Mouse (Mus musculus) frontal cortex, adult 2 months (tissue): ENCODE data around the gene Trim27. TPM values are rescaled to one million over a fixed set of nuclear protein-coding genes. Genes with fewer than 3 reads are reported as not detected.
A peak's percentile ranks its signal among the peaks of the same experiment; 100 is the strongest.

Experiments
- DNase-seq, 2 experiments: peaks; one replicate each; pipeline ENCODE4 v3.0.0; 2022; ENCODE audit warnings: low spot score in 1 of 2; ENCODE audit errors: extremely low spot score in 1 of 2
- polyA plus RNA-seq: library from polyadenylated mRNA; depleted of rRNA; stranded (reverse); fragments of >200 nt; gene quantifications from 2 replicates; pipeline ENCODE4 v1.2.3, GENCODE M21; 2012; rRNA removed

Gene Trim27
- polyA plus RNA-seq, result 31.5 and 32.7 TPM in 2 replicates

DNA sequence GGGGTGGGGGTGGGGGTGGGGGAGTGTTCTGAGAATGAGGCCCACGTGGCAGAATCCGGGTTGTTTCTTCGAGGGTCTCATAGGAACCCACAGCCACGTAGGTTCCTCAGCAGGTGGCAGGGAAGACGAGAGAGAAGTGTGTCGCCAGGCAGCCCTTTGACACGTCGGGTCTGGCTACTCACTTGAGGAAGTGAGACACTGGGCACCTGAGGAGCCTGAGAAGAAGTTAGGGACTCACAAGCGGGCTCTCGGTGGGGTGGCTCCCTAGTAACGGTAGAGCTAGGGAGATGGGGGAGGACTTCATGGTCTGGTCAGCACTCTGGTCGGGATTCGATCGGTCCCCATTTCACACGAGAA, at the start of gene Trim27:
Trim27 (plus strand) TSS at position 79 of the 357 bp plus-strand sequence.
- no peak for DNase-seq

DNA sequence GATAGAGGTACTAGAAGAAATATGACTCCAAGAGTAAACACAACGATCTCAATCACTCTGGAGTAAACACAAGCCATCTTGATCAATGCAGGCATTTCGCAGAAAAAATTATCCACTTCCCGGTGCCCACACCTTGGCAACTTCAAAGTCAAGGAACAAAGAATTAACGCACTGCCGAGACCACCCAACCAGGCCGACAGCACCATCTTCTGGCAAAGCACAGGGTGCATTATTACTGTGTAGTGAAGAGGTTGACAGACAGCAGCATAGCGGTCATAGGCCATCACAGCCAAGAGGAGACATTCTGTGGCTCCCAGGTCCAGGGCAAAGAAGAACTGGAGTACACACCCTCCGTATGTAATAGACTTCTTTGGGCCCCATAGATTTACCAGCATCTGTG, 36.8 kb upstream of the Trim27 start:
- no peak for DNase-seq

- no peak for DNase-seq
Observed at GRCm38 (mm10) chr13:21145767-21146166, 33.5 kb upstream of the Trim27 start, which contains the start of gene Olfr1368. Olfr1368 (minus strand) TSS chr13:21145867.

DNA sequence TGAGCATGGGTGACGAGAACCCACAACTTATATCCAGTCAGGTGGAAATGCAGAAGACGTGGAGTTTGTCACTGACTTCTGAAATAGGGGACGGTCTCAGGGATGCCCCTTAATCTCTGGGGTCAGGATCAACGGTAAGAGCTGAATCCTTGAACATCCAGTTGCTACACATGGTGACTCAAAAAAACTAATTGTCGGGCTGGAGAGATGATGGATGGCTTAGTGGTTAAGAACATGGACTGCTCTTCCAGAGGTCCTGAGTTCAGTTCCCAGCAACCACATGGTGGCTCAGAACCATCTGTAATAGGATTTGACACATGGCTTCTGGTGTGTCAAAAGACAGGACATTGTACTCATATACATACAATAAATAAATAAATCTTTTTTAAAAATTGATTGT, 23.4 kb upstream of the Trim27 start:
- DNase-seq, result no peak

DNA sequence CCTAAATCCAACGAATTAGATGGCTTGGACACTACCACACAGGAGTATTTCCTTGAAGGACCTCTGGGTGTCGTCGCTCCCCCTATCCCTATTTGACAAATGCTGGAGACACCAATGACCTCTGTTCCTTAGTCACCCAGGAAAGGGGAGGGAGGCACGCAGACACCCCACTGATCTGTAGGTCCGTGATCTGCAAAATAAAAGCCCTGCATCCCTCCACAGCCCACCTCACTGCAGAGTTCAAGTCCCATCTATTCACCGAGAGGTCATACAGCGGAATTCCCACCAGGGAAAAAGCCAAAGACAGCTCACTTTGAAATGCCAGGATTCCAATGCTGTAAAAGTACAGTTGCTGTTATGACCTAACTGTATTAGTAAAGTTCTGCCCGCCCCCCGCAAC, 21.2 kb upstream of the Trim27 start:
- no peak for DNase-seq

DNA sequence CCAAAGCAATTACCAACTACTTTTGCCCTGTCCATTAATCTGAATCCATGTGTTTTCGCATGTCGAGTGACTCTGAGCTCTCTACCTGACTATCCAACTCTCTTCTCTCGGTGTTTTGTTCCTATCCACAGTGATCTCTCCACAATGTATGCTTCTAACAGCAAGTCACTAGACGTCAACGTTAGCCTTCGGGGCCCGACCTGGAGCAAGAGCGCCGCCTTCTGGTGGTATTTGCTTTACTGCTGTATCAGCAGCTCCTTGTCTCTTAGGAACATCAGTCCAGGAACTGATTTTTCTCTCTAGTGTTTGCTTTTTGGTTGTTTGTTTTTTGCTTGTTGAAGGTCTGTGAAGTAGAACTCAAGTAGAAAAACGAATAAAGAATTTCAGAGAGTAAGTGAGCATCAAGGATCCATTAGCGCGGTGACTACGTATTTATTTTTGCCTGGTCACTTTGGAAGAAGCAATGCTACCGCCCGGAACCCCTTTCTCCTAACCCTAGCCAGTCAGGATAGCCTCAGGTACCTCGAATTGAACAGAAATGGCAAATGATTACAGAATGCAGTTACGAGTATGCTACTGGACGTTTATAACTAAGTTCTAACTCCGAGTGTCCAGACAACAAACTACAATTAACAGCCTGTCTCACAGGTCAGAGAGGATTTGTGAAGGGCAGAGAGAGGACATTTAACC, 20.3 kb upstream of the Trim27 start:
- DNase-seq, result peak in 1 of 2 experiments; percentile 95

DNA sequence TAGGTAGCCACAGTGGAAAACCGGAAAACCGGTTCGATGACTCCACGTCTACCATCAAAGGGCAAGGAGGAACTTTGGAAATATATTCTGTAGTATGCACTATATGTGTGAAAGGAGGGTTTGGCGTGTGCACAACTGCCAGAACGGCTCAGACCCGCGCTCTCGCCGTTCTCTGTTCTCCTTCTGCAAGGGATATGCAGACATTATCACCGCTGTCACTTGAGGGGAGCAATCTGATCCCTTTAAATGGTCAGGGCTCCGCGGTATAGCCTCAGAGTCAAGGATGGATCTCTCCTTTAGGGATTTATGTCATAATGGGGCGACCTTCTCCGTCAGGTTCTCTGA, 19.8 kb upstream of the Trim27 start:
- DNase-seq, result peak in 1 of 2 experiments; percentile 19

DNA sequence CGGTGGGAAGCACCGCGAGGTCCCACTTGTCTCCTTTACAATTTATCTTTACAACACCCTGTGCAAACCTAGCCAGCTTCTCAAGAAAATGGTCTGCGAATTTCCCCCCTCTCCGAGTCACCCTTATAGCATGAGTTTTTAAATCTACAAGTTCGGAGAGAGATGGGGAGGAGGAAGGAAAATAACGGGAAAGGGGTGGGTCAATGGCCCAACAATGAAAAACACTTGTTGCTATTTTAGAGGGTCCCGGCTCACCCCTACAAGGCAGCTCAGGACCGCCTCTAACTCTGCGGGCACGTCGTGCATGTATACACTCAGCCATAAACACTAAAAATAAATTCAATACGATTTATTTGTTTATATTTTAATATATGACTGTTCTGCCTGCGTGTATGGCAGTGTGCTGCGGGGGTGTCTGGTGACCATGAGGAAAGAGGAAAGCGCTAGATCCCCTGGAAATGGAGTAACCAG, 19.2 kb upstream of the Trim27 start:
- DNase-seq, result no peak

DNA sequence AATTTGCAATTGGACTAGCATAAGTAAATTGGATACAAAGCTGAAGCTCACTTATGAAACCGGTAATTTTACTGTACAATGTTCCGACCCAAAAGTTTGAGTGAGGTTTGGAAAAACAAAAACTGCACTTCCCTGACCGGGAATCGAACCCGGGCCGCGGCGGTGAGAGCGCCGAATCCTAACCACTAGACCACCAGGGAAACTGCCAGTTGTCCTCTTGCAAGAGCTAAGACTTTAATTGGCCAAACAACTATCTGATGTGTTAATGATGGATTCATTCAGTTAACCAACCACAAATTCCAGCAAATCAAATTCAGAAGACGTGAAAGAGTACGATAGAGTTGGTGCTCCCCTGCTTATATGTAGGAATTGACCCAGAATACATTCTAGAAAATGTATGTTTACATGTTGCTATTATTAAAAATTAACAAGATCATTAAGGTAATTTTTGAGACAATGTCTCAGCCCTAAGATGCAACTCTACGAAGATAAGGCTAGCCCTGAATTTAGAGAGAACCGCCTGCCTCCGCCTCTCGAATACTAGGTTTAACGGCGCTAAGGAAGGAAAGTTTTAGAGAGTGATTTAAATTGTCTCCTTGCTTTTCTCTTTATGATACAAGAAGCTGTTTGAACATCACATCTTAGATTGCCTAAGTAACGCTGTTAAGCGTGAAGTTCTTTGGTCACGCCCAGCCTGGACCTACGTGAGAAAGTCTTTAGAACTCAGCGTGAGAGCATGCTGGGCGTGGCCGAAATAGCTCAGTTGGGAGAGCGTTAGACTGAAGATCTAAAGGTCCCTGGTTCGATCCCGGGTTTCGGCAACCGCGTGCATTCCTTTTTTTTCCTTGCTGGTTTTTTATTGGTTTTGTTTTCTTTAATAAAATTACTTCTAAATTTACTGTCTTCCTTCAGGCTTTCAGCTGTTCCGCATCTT, 18.3 kb upstream of the Trim27 start:
- DNase-seq, result peak in 1 of 2 experiments; percentile 98

GRCm38 (mm10) chr13:21161591-21161990, 17.7 kb upstream of the Trim27 start:
- no peak for DNase-seq

DNA sequence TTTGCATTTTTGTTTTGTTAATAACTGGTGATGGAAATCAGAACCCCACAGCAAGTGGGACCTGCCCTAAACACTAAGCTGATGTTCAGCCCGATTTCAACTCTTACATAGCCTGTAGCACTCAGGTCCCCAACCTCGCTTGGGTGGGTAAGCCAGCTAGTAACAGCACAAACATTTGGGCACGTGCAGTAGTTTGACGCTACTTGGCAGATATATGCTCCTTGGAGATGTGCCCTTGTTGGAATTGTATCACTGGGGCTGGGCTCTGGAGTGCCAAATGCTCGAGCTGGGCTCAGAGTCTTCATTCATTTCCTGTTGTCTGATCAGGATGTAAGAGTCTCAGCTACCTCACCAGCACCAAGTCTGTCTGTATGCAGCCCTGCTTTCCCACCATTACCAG, 16.7 kb upstream of the Trim27 start:
- DNase-seq, result no peak

DNA sequence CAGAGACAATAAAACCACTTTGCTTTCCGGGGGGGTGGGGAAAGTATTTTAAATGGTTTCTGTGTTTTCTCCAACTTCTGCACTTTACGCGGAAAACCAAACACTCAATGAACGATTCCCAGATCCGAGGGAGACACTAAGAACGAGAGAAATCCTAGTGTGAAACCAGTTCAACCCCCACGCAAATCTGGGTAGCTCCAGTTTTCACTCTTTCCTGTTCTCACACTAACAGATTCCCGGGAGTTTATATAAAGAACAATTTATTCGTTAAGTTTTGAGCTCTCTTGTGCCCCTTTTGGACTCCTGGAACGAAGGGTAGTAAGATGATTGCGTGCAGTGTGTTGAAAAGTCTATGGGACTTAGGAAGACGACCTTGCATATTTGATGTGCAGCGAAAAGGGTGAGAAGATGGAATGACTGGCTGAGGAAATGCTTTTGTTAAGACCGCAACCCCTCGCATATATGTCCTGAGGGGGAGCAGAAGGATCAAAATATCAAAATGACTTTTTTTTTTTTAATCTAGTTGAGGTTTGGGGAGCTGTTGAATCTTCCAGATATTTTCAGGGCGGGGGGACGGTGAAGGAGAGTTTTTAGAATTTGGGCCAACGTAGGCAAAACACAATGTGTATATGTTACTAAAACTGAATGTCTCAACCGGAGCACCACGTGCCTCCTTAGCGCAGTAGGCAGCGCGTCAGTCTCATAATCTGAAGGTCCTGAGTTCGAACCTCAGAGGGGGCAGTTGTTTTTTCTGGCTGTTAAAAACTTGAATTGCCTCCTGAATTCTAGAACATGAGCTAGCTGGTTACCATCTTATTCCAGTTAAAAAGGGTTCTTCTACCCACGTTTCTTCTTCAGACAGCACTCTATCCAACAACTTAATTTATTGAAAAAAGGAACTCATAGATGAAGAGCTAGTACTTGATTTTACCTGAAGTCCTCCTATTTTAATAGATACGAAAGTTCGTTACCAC, 12.0 kb upstream of the Trim27 start:
- peak in 1 of 2 experiments; percentile 94 for DNase-seq

DNA sequence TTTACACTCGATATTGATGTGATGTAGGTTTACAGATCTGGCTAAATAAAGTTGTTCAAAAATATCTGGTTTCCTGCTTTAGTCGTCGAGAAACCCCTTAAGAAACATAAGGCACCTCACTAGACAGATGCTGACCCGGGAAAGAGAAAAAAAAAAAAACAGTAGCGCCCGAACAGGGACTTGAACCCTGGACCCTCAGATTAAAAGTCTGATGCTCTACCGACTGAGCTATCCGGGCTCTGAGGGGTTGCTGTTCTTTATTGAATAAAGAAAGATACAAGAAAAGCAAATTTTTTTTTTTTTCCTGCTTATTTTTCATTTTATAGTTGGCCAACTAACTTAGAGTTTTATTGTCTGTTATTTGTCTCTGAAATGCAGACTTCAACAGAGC, 11.3 kb upstream of the Trim27 start:
- peak in 1 of 2 experiments; percentile 58 for DNase-seq

DNA sequence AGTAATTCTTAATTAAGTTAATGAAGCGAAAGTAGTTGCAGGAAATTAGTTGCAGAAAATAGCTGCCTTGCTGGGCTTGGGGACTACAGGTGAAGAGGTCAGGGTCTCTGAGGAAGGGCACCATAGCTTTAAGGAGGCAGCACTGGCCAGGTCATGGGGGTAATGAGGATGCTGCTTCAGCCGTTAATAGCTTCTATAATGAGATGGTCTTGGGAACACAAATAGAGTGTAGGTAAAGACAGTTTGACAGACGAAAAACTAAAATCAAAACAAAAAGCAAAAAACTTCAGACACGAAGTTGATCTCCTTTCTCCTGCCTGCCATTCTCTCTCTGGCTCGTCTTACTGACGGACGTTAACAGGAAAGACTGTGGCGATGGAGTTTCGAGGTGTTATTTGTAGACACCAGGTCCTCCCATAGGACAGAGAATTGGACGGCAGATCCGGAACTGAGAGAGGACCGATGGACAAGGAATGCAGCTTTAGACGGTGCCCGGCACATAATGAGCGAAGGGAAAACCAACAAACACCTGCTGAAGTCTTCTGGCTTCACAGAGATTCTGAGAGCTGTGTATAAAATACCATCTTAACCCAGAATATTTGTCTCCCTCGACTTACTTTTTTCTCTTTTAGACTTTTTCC, 10.8 kb upstream of the Trim27 start:
- peak in 1 of 2 experiments; percentile 50 for DNase-seq

GRCm38 (mm10) chr13:21169121-21169656, 10.1 kb upstream of the Trim27 start:
- DNase-seq, result peak in 1 of 2 experiments; percentile 23

DNA sequence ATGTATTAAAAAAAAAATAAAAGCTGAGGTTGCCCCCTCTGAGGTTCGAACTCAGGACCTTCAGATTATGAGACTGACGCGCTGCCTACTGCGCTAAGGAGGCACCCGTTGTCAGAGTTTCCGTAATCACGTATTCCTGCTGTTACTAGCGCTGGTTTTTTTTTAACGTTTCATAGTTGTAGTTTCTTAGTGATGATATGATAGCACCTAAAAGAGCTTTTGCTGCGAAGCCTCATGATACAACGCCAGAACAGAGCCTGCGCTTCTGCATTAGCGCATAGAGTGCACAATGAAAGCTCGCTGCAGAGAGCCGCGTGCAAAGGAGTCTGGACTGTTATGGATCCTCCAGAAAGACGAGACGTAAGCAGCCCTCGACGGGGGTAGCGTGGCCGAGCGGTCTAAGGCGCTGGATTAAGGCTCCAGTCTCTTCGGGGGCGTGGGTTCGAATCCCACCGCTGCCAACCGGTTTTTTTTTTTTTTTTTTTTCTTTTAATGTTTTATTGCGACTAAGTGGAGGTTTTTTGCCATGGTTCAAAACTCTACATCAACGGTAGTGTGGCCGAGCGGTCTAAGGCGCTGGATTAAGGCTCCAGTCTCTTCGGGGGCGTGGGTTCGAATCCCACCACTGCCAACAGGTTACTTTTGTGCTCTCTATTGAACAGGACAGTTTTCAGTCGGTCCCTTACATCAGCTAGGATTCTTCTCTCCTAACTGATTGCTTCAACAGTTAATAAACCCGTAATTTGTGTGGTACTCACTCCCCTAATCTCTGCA, 9.4 kb upstream of the Trim27 start:
- DNase-seq, result peak in 1 of 2 experiments; percentile 90

DNA sequence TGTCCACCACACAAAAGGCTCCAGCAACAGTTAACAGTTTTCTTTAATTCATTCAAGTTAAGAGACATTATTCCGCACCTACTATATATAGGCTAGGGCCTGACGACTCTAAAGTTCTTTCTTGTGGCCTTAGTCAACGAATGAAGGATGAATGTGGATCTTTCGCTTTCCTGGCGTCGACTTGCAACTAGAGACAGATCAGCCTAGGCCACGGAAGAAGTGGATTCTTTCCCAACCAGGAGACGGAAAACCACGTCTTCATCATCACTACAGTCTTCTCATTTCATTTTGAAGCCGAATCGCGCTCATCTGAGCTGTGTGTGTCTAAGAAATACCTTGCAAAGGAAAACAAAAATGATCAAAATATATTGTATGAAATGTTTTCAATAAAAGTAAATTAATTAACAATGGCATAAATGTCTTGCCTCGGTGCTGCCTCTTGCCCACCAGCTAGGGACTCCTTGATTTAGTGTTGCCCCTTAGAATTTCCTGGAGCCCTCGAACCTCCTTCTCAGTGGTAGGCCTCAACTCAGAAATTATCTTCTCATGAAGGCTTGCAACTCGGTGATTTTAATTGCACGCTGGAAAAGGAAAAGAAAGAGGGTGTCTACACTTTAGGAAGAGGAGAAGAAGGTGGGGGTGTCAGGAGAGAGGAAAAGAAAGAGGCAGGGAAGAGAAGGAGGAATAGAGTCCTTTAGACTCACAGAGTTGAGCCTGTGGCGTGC, 8.7 kb upstream of the Trim27 start:
- DNase-seq, result no peak

DNA sequence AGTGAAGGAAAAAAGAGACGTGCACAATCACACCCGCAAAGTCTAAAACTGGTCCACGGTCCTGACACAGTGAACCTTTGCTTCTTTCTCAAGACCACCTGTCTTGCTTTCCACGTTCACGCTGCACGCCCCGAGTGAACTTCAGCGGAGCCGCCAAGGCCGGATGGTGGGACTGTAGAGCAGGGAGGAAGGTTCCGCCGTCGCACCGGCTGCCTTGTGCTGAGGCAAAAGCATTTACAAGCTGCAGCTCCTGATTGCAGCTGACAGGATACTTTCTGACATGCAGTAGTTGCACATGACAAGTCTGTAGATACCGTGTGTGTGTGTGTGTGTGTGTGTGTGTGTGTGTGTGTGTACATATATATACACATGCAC, 8.1 kb upstream of the Trim27 start:
- peak in 1 of 2 experiments; percentile 17 for DNase-seq
